Mouse (Mus musculus): ENCODE results near the gene 5430419D17Rik.

DNA sequence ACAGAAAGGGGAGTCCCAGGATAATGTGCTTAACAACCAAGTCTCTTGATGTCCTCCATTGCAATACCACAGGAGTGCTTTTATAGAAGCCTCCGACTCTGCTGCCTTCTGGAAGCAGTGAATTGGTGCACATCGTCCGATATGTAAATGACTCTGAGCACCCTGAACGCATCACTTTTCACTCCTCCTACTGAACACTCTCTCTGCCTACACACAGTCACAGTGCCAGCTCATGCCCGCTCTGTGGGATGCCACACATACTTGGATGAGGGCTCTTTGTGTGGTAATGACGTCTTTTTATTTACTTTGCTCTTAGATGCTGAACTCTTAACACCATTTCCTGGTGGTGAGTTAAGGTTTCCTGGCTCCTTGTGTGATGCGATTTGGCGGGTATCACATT, 12.8 kb downstream of the 5430419D17Rik start:
- TF ChIP-seq CTCF (IDR thresholded peaks at IDR 0.05; ENCODE audit: low read depth, low read length) (no peak), POLR2A (IDR thresholded peaks at IDR 0.05; ENCODE audit: extremely low read depth, insufficient read depth, low read length) (no peak)

Measured in liver, adult 2 months (tissue).